In the genomic region with DNA sequence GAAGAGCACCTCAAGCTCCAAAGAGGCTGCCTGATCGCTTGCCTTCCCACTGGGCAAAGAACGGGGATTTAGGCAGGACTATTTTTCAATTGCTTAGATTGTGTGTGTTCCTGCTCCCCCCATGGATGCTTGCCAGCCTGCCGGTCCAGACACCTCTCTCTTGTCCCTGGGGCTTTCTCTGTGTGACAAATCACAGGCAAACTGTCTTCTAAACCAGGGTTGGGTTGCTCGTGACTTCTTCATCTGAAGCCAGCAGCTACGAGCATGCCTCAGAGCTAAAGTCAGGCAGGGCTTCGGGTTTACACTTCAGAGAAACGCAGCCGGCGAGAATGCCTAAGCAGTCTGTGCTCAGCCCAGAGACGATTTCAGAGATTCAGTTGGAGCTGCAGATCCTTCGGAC, we compare ENCODE assay signal across 26 mouse cellular contexts.
DNase-seq lines count a peak whose midpoint lies in the region; ATAC-seq lines count a peak whose summit lies in the region.
"Had no signal": no experiment of that assay in that cellular context is flagged by ENCODE, and none has a peak within 500 bp of the region (broad histone marks: within the 10 kb centered on the region; RNA-seq: fewer than 3 reads in every experiment).

No protein-coding gene starts in this region.

- H3K36me3 ChIP-seq in hindbrain, embryonic 12.5 days, result no peaks in the 10 kb centered on the region
- H3K36me3 ChIP-seq in hindbrain, embryonic 13.5 days, result no peaks in the 10 kb centered on the region
- H3K36me3 ChIP-seq in embryonic facial prominence, embryonic 10.5 days (replicated peaks), result no peaks in the 10 kb centered on the region
- no peaks in the 10 kb centered on the region for H3K36me3 ChIP-seq in embryonic facial prominence, embryonic 14.5 days (ENCODE audit: control insufficient read depth, insufficient read depth, low read length)
- H3K36me3 ChIP-seq: heart, embryonic 12.5 days; heart, embryonic 15.5 days had no signal

- no peaks in the 10 kb centered on the region for H3K4me1 ChIP-seq in hindbrain, embryonic 12.5 days
- no peaks in the 10 kb centered on the region for H3K4me1 ChIP-seq in hindbrain, embryonic 13.5 days (replicated peaks)
- H3K4me1 ChIP-seq in embryonic facial prominence, embryonic 10.5 days, result peaks cover 13% of the 10 kb centered on the region
- peaks cover 7% of the 10 kb centered on the region; the same call in 1 of the 2 replicates for H3K4me1 ChIP-seq in embryonic facial prominence, embryonic 14.5 days (ENCODE audit: control insufficient read depth, insufficient read depth, low read length)
- H3K4me1 ChIP-seq: forebrain, embryonic 13.5 days; heart, embryonic 12.5 days; heart, embryonic 15.5 days had no signal

- peak; percentile 16 to 25 for DNase-seq in cerebellum, postnatal 10 days
- DNase-seq in cerebellum, postnatal 4 days (ENCODE audit: low spot score in 2 of 2), result no peak
- no peak for DNase-seq in embryonic facial prominence, embryonic 10.5 days (ENCODE audit: low spot score)
- DNase-seq in embryonic facial prominence, embryonic 14.5 days (ENCODE audit: low spot score), result peak; percentile 70
- DNase-seq in heart, adult 18-20 months, result no peak
- DNase-seq: adrenal gland, adult 8-10 months; adrenal gland, postnatal 25 days; cerebellum, adult 11-12 months; cerebellum, adult 8-10 months; cerebellum, postnatal 14 days; forebrain, postnatal 0 days; gastrocnemius, adult 2 months; gastrocnemius, postnatal 14 days; heart, postnatal 10 days; heart, postnatal 36 days had no signal

- no peak for ATAC-seq in hindbrain, embryonic 12.5 days (ENCODE audit: low FRiP score)
- no peak for ATAC-seq in hindbrain, embryonic 13.5 days (ENCODE audit: low FRiP score)
- ATAC-seq in embryonic facial prominence, embryonic 14.5 days (ENCODE audit: low read depth), result peak; percentile 53; the same call in 1 of the 2 replicates
- ATAC-seq: activated CD4-positive, CD25-positive, alpha-beta regulatory T cell, adult 4 months; forebrain, embryonic 13.5 days; forebrain, postnatal 0 days; hindbrain, postnatal 0 days; inflammation-experienced regulatory T-cells, adult 6 months; intestine, embryonic 16.5 days had no signal

- no peaks in the 10 kb centered on the region for H3K27me3 ChIP-seq in hindbrain, embryonic 12.5 days
- H3K27me3 ChIP-seq in hindbrain, embryonic 13.5 days, result no peaks in the 10 kb centered on the region
- H3K27me3 ChIP-seq in embryonic facial prominence, embryonic 10.5 days (replicated peaks; ENCODE audit: low read depth, poor library complexity, severe bottlenecking), result no peaks in the 10 kb centered on the region
- no peaks in the 10 kb centered on the region for H3K27me3 ChIP-seq in embryonic facial prominence, embryonic 14.5 days (replicated peaks; ENCODE audit: control insufficient read depth, insufficient read depth, low read length)
- H3K27me3 ChIP-seq: forebrain, embryonic 13.5 days; heart, embryonic 12.5 days; heart, embryonic 15.5 days had no signal

- H3K4me3 ChIP-seq in hindbrain, embryonic 12.5 days, result no peak overlapping the region
- H3K4me3 ChIP-seq in hindbrain, embryonic 13.5 days, result no peak overlapping the region
- H3K4me3 ChIP-seq in embryonic facial prominence, embryonic 10.5 days, result no peak overlapping the region
- H3K4me3 ChIP-seq in embryonic facial prominence, embryonic 14.5 days (ENCODE audit: low read depth, low read length), result no peak overlapping the region
- H3K4me3 ChIP-seq: erythroblast, embryonic 14.5 days; forebrain, embryonic 13.5 days; gastrocnemius, adult 2 months; heart, embryonic 12.5 days; heart, embryonic 15.5 days had no signal

- H3K9me3 ChIP-seq in hindbrain, embryonic 12.5 days (replicated peaks), result no peaks in the 10 kb centered on the region
- no peaks in the 10 kb centered on the region for H3K9me3 ChIP-seq in hindbrain, embryonic 13.5 days
- no peaks in the 10 kb centered on the region for H3K9me3 ChIP-seq in embryonic facial prominence, embryonic 10.5 days
- H3K9me3 ChIP-seq in embryonic facial prominence, embryonic 14.5 days (ENCODE audit: control insufficient read depth, low read length), result no peaks in the 10 kb centered on the region
- H3K9me3 ChIP-seq: forebrain, embryonic 13.5 days; heart, embryonic 12.5 days; heart, embryonic 15.5 days had no signal

- H3K4me2 ChIP-seq in hindbrain, embryonic 12.5 days (replicated peaks), result no peak overlapping the region
- H3K4me2 ChIP-seq in hindbrain, embryonic 13.5 days, result no peak overlapping the region
- H3K4me2 ChIP-seq in embryonic facial prominence, embryonic 14.5 days (ENCODE audit: low read depth, low read length), result no peak overlapping the region
- H3K4me2 ChIP-seq: forebrain, embryonic 13.5 days; heart, embryonic 12.5 days; heart, embryonic 15.5 days; hindbrain, embryonic 14.5 days had no signal

- 81% methylated on average over 11 of the region's 11 CpGs for WGBS in hindbrain, embryonic 12.5 days
- 78% methylated on average over 11 of the region's 11 CpGs for WGBS in hindbrain, embryonic 13.5 days
- 62% methylated on average over 11 of the region's 11 CpGs for WGBS in embryonic facial prominence, embryonic 10.5 days
- WGBS in embryonic facial prominence, embryonic 14.5 days, result 43% methylated on average over 11 of the region's 11 CpGs

- H3K27ac ChIP-seq in hindbrain, embryonic 12.5 days, result 0 out of 2 replicates have a peak overlapping the region, but pooled peaks have one; percentile 17
- H3K27ac ChIP-seq in hindbrain, embryonic 13.5 days, result no peak overlapping the region
- peak overlapping the region; percentile 3; the same call in 1 of the 2 replicates for H3K27ac ChIP-seq in embryonic facial prominence, embryonic 10.5 days (replicated peaks)
- no peak overlapping the region for H3K27ac ChIP-seq in embryonic facial prominence, embryonic 14.5 days (replicated peaks; ENCODE audit: low read depth, low read length)
- H3K27ac ChIP-seq: forebrain, embryonic 13.5 days; gastrocnemius, adult 2 months; heart, embryonic 15.5 days; hindbrain, embryonic 14.5 days; hindbrain, postnatal 0 days had no signal

- H3K9ac ChIP-seq in hindbrain, embryonic 12.5 days, result no peak overlapping the region
- no peak overlapping the region for H3K9ac ChIP-seq in hindbrain, embryonic 13.5 days
- H3K9ac ChIP-seq in embryonic facial prominence, embryonic 14.5 days (ENCODE audit: low read depth, low read length), result no peak overlapping the region
- H3K9ac ChIP-seq: forebrain, embryonic 13.5 days; forebrain, postnatal 0 days; heart, embryonic 12.5 days; heart, embryonic 15.5 days; hindbrain, embryonic 14.5 days had no signal

Comparison
In these comparisons a context has a peak if more than half of its experiments do, and no peak if none do; other contexts are left out.
1. DNase-seq: peak in cerebellum, postnatal 10 days (2 of 2) and embryonic facial prominence, embryonic 14.5 days (single experiment); none in cerebellum, postnatal 4 days (0 of 2), embryonic facial prominence, embryonic 10.5 days (single experiment) and heart, adult 18-20 months (0 of 2).
2. H3K27ac ChIP-seq: peak in hindbrain, embryonic 12.5 days (single experiment) and embryonic facial prominence, embryonic 10.5 days (single experiment); none in hindbrain, embryonic 13.5 days (single experiment) and embryonic facial prominence, embryonic 14.5 days (single experiment).